Mouse (Mus musculus): ENCODE data around the gene Olfr221.
A peak's percentile ranks its signal among the peaks of the same experiment; 100 is the strongest.

Gene Olfr221

GRCm38 (mm10) chr14:52006241-52006640, 36.0 kb downstream of the Olfr221 start:
- no peak for ATAC-seq (ENCODE audit: insufficient number of reproducible peaks, low FRiP score, low TSS enrichment)

- no peak for ATAC-seq (ENCODE audit: insufficient number of reproducible peaks, low FRiP score, low TSS enrichment)
These were observed 36.6 kb downstream of the Olfr221 start for GRCm38 (mm10) chr14:52005616-52006015.

- ATAC-seq (ENCODE audit: insufficient number of reproducible peaks, low FRiP score, low TSS enrichment): no peak
These were observed 37.1 kb downstream of the Olfr221 start for GRCm38 (mm10) chr14:52005141-52005540.

- peak; percentile 59 for ATAC-seq (ENCODE audit: insufficient number of reproducible peaks, low FRiP score, low TSS enrichment)
These were observed 38.2 kb downstream of the Olfr221 start for GRCm38 (mm10) chr14:52003981-52004495.

GRCm38 (mm10) chr14:51997483-51997882, 44.8 kb downstream of the Olfr221 start:
- ATAC-seq (ENCODE audit: insufficient number of reproducible peaks, low FRiP score, low TSS enrichment): no peak

GRCm38 (mm10) chr14:51996866-51997265, 45.4 kb downstream of the Olfr221 start:
- ATAC-seq (ENCODE audit: insufficient number of reproducible peaks, low FRiP score, low TSS enrichment): 0 out of 2 replicates have a peak, but pooled peaks have one; percentile 15

GRCm38 (mm10) chr14:51996231-51996841, 45.9 kb downstream of the Olfr221 start:
- no peak for ATAC-seq (ENCODE audit: insufficient number of reproducible peaks, low FRiP score, low TSS enrichment)

GRCm38 (mm10) chr14:51995219-51995871, 46.9 kb downstream of the Olfr221 start:
- no peak for ATAC-seq (ENCODE audit: insufficient number of reproducible peaks, low FRiP score, low TSS enrichment)

- no peak for ATAC-seq (ENCODE audit: insufficient number of reproducible peaks, low FRiP score, low TSS enrichment)
These were observed 47.8 kb downstream of the Olfr221 start for GRCm38 (mm10) chr14:51994453-51994852.

- no peak for ATAC-seq (ENCODE audit: insufficient number of reproducible peaks, low FRiP score, low TSS enrichment)
These were observed 52.7 kb downstream of the Olfr221 start for GRCm38 (mm10) chr14:51989461-51989970.

GRCm38 (mm10) chr14:51988731-51989130, 53.5 kb downstream of the Olfr221 start:
- no peak for ATAC-seq (ENCODE audit: insufficient number of reproducible peaks, low FRiP score, low TSS enrichment)

GRCm38 (mm10) chr14:51987177-51987576, 55.1 kb downstream of the Olfr221 start:
- ATAC-seq (ENCODE audit: insufficient number of reproducible peaks, low FRiP score, low TSS enrichment): no peak

GRCm38 (mm10) chr14:51986153-51986505, 56.1 kb downstream of the Olfr221 start:
- ATAC-seq (ENCODE audit: insufficient number of reproducible peaks, low FRiP score, low TSS enrichment): no peak

- ATAC-seq (ENCODE audit: insufficient number of reproducible peaks, low FRiP score, low TSS enrichment): peak; percentile 41
These were observed 56.7 kb downstream of the Olfr221 start for GRCm38 (mm10) chr14:51985301-51986152.

GRCm38 (mm10) chr14:51984247-51985231, 57.7 kb downstream of the Olfr221 start, which contains the start of gene Arhgef40:
Gene Arhgef40, plus strand, starts transcription at chr14:51984719.
- peak; percentile 46 for ATAC-seq (ENCODE audit: insufficient number of reproducible peaks, low FRiP score, low TSS enrichment)
